Mouse (Mus musculus) intestine, postnatal 0 days (tissue): Measurements from ENCODE around the gene Zfp423. TPM values are rescaled to one million over a fixed set of nuclear protein-coding genes. Genes with fewer than 3 reads are reported as not detected.

Experiments
- ATAC-seq: fragments of 200-750 bp; cut with Nextera tagmentation; 2 replicates; pipeline ENCODE4 v1.8.0; 2017; ENCODE audit warnings: mild to moderate bottlenecking, moderate TSS enrichment, moderate library complexity
- H3K27ac ChIP-seq: fragments of 300-500 bp; sonication (generic); 2 replicates; pipeline ENCODE4 v1.5.1; 2014; ENCODE audit warnings: mild to moderate bottlenecking, low read depth, low read length, moderate library complexity
- H3K27me3 ChIP-seq: fragments of 300-500 bp; sonication (generic); replicated peaks from 2 replicates; pipeline ENCODE4 v1.6.1; 2014; ENCODE audit warnings: low read length, mixed read lengths; ENCODE audit not compliant: control insufficient read depth, insufficient read depth
- H3K36me3 ChIP-seq: fragments of 300-500 bp; sonication (generic); 2 replicates; pipeline ENCODE4 v1.6.1; 2014; ENCODE audit warnings: mild to moderate bottlenecking, moderate library complexity; ENCODE audit not compliant: control insufficient read depth, insufficient read depth
- H3K4me1 ChIP-seq: fragments of 300-500 bp; sonication (generic); replicated peaks from 2 replicates; pipeline ENCODE4 v1.6.1; 2014; ENCODE audit warnings: antibody characterized with exemption, low read length, mixed read lengths; ENCODE audit not compliant: control insufficient read depth, insufficient read depth
- H3K4me2 ChIP-seq: fragments of 300-500 bp; sonication (generic); replicated peaks from 2 replicates; pipeline ENCODE4 v1.6.1; 2014; ENCODE audit warnings: low read depth, mild to moderate bottlenecking, moderate library complexity
- H3K4me3 ChIP-seq: fragments of 300-500 bp; sonication (generic); 2 replicates; pipeline ENCODE4 v1.5.1; 2014; ENCODE audit warnings: low read depth, low read length
- H3K9ac ChIP-seq: fragments of 300-500 bp; sonication (generic); 2 replicates; pipeline ENCODE4 v1.6.1; 2014; ENCODE audit warnings: mild to moderate bottlenecking, low read depth, low read length
- H3K9me3 ChIP-seq: fragments of 300-500 bp; sonication (generic); 2 replicates; pipeline ENCODE4 v1.6.1; 2016; ENCODE audit warnings: mixed run types; ENCODE audit not compliant: control insufficient read depth
- CTCF ChIP-seq: sonication (generic); IDR thresholded peaks from 2 replicates; pipeline ENCODE4 v1.5.1; 2016; ENCODE audit warnings: low read depth, mild to moderate bottlenecking, control low read depth, antibody characterized with exemption, moderate library complexity
- WGBS: fragments of 180-500 bp; shearing (Covaris S2); extraction: QIAGEN DNeasy Blood & Tissue Kit; methylation state at CpG from one replicate; pipeline ENCODE4 v1.1.7; 2014; 5-methylcytosine and 5-hydroxymethylcytosine counted together
- polyA plus RNA-seq: library from polyadenylated mRNA; unstranded; fragments of >200 nt; fragmentation: Nextera tagmentation; extraction: Ambion mirVana; gene quantifications from 2 replicates; pipeline ENCODE4 v1.2.1, GENCODE M21; 2015

Zfp423 gene
- polyA plus RNA-seq = 1.6 and 1.8 TPM in 2 replicates

DNA sequence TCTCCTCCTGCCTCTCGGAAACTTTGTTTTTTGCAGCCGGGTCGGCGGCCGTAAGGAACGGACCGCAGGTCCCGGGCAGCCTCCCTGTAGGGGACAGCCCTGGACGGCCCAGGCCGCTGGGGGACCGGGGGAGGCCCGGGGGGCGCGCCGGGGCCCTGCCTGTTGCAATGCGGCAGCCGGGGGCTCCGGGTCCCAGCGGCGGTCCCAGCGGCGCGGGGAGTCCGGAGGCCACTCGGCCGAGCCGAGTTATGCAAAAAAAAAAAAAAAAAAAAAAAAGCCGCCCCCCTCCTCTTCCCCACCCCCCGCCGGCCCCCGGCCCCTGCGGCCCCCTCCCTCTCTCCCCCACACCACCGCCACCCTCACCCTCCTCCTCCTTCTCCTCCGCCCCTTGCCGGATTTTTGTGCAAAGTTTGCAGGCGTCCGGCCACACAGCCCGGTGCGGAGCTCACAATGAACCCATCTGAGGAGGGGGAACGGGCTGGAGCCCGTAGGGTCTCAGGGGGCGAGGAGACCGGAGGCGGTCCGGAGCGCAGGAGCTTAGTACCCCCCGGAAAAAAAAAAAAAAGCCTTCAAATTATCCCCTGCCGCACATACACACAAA, at the start of gene Zfp423:
TSS of gene Zfp423 (minus strand) at position 276 of the 601 bp plus-strand sequence.
- Histone ChIP-seq H3K4me1 (0 out of 2 replicates have a peak, but pooled peaks cover 5% of the 10 kb centered on the region), H3K36me3 (no peaks in the 10 kb centered on the region), H3K27me3 (peaks cover 37% of the 10 kb centered on the region), H3K4me2 (peak within 1 kb of the TSS; percentile 98), H3K9ac (peak within 1 kb of the TSS; percentile 77), H3K4me3 (peak within 1 kb of the TSS; percentile 73), H3K27ac (peak within 1 kb of the TSS; percentile 79), H3K9me3 (no peaks in the 10 kb centered on the region)
- ATAC-seq = no peak; the same call in 1 of the 2 replicates
- no peak for TF ChIP-seq CTCF
- WGBS = 0% methylated on average over 34 of the region's 48 CpGs

DNA sequence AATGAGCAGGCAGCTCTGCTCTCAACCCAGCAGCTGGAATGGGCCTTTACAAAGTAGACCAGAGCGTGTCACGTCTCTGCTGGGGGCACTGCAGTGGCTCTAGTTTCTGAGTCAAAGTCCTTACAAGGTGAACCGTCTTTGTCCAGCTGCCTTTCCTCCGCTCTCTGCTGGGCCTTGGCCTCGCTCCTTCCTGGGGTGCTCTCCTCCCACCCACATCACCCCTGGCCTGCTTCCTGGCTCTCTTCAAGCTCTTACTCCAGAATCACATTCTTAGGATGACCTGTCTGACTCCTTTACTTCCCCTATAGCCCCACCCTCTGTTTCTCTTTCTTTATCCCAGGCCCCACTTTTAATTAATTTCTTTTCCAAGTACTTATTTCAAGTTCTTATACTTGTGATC, 47.4 kb upstream of the Zfp423 start:
- Histone ChIP-seq H3K9me3 (no peaks in the 10 kb centered on the region), H3K4me3 (no peak overlapping the region), H3K27ac (no peak overlapping the region), H3K9ac (no peak overlapping the region), H3K27me3 (no peaks in the 10 kb centered on the region), H3K36me3 (no peaks in the 10 kb centered on the region), H3K4me2 (no peak overlapping the region), H3K4me1 (no peaks in the 10 kb centered on the region)
- 72% methylated on average over 5 of the region's 5 CpGs for WGBS
- no peak for TF ChIP-seq CTCF
- ATAC-seq = no peak

DNA sequence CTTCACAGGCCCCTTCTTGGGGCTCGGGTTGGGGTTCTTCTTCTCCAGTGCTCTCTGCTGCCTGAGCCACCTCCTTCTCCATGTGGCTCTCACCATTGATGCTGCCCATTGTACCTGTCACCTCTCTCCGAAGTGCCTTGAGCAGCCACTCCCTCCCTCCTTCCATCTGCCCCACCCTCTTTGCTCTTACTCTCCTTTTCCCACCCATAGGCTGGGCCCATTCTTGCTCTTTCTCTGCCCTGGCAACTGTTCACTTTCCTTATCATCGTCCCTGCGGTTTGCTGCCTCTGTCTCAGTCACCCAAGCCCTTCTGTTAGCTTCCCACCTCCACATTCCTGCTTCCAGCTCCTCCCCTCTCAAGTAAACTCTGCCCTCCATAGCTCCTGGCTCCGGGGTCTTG, 25.4 kb upstream of the Zfp423 start:
- no peak overlapping the region for H3K27ac ChIP-seq
- no peak for ATAC-seq
- no peak for TF ChIP-seq CTCF
- H3K9me3 ChIP-seq = no peaks in the 10 kb centered on the region
- 0 out of 2 replicates have a peak, but pooled peaks cover 3% of the 10 kb centered on the region for H3K27me3 ChIP-seq
- WGBS = 17% methylated on average over 5 of the region's 5 CpGs
- H3K4me1 ChIP-seq = no peaks in the 10 kb centered on the region
- no peaks in the 10 kb centered on the region for H3K36me3 ChIP-seq
- H3K4me2 ChIP-seq = no peak overlapping the region
- no peak overlapping the region for H3K9ac ChIP-seq
- H3K4me3 ChIP-seq = no peak overlapping the region

DNA sequence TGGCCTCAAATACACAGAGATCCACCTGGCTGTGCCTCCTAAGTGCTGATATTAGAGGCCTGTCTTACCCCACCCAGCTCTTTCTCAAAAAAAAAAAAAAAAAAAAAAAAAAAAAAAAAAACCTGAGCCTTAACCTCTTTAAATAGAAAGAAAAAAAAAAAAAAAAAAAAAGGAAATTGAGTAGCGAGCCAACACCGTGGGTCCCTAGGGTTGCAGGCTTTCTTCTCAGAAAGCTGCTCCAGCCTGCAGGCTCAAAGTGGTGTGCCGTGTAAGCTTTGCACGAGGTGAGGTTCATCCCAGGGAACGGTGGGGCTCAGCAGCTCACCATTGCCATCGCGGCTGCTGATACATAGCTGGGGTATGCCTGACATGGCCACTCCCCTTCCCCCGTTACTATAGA, 24.6 kb upstream of the Zfp423 start:
- no peak for TF ChIP-seq CTCF
- WGBS = 29% methylated on average over 8 of the region's 8 CpGs
- Histone ChIP-seq H3K4me1 (no peaks in the 10 kb centered on the region), H3K4me3 (no peak overlapping the region), H3K9ac (no peak overlapping the region), H3K27me3 (0 out of 2 replicates have a peak, but pooled peaks cover 3% of the 10 kb centered on the region), H3K9me3 (no peaks in the 10 kb centered on the region), H3K27ac (no peak overlapping the region), H3K36me3 (no peaks in the 10 kb centered on the region), H3K4me2 (no peak overlapping the region)
- ATAC-seq = no peak

DNA sequence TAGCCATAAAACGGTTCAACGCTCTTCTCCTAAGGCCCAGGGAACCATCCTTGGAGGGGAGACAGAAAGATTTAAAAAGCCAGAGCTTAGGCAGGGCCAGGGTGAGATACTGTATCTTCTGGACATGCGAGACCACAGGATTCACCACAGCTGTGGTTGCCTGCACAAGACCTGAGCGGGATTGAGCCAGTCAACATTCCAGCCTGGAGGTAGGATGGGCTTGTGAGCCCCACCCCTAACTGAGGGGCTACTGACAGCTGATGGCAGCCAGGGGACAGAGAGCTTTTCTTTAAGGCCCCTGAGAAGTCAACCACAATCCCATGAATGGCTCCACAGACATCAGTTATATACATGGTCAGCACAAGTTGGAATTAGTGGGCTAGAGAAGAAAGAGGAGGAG, 23.5 kb upstream of the Zfp423 start:
- no peak for ATAC-seq
- no peaks in the 10 kb centered on the region for H3K4me1 ChIP-seq
- TF ChIP-seq CTCF = no peak
- H3K9me3 ChIP-seq = no peaks in the 10 kb centered on the region
- no peak overlapping the region for H3K4me3 ChIP-seq
- no peaks in the 10 kb centered on the region for H3K36me3 ChIP-seq
- 0 out of 2 replicates have a peak, but pooled peaks cover 3% of the 10 kb centered on the region for H3K27me3 ChIP-seq
- no peak overlapping the region for H3K27ac ChIP-seq
- H3K9ac ChIP-seq = no peak overlapping the region
- 86% methylated on average over 4 of the region's 4 CpGs for WGBS
- H3K4me2 ChIP-seq = no peak overlapping the region

DNA sequence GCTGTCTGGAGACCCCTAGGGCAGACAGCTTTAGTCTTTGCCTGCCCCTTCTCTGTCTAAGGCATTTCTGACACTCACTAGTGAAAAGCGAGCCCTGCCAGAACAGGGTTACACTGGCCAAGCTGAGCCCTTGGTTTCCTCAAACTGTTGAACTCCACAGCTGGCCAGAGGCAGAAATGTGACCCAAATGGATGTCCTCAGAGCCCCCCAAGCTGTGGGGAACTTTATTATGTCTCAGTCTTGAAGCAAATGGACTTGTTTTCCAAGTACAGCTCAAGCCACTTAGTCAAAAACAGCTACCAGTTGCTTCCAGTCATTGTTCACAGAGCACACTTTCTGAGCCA, 16.0 kb upstream of the Zfp423 start:
- Histone ChIP-seq H3K36me3 (no peaks in the 10 kb centered on the region), H3K4me1 (0 out of 2 replicates have a peak, but pooled peaks cover 3% of the 10 kb centered on the region), H3K9ac (no peak overlapping the region), H3K9me3 (no peaks in the 10 kb centered on the region), H3K27ac (no peak overlapping the region), H3K27me3 (0 out of 2 replicates have a peak, but pooled peaks cover 5% of the 10 kb centered on the region), H3K4me3 (no peak overlapping the region), H3K4me2 (no peak overlapping the region)
- no peak for ATAC-seq
- WGBS = 63% methylated on average over 1 of the region's 1 CpGs
- TF ChIP-seq CTCF = no peak
